Mouse (Mus musculus) C2C12 (cell line): ENCODE results near the gene A430005L14Rik. TPM values are rescaled to one million over a fixed set of nuclear protein-coding genes. Genes with fewer than 3 reads are reported as not detected.

Experiments used
- H3K27me3 ChIP-seq: one replicate; pipeline ENCODE4 v1.6.1; 2011; ENCODE audit not compliant: control insufficient read depth, insufficient read depth, insufficient read length
- H3K36me3 ChIP-seq: one replicate; pipeline ENCODE4 v1.6.1; 2011; ENCODE audit not compliant: control insufficient read depth, insufficient read depth
- H3K4me3 ChIP-seq: one replicate; pipeline ENCODE4 v1.5.1; 2011; ENCODE audit warnings: mild to moderate bottlenecking, control low read depth; ENCODE audit not compliant: poor library complexity, insufficient read depth, severe bottlenecking
- H3K79me2 ChIP-seq: one replicate; pipeline ENCODE4 v1.6.1; 2011; ENCODE audit not compliant: control insufficient read depth, insufficient read depth
- H3K79me3 ChIP-seq: one replicate; pipeline ENCODE4 v1.6.1; 2011; ENCODE audit warnings: low read depth, control low read depth
- H3ac ChIP-seq: one replicate; pipeline ENCODE3; 2011; ENCODE audit warnings: low read depth; ENCODE audit not compliant: control insufficient read depth, insufficient read length
- CEBPB ChIP-seq: IDR thresholded peaks from one replicate; pipeline ENCODE4 v1.6.1; 2011; ENCODE audit warnings: low read depth, mild to moderate bottlenecking, control low read depth, moderate library complexity
- CTCF ChIP-seq: IDR thresholded peaks from one replicate; pipeline ENCODE4 v1.5.1; 2011; ENCODE audit not compliant: control insufficient read depth, insufficient read depth, insufficient read length
- FOSL1 ChIP-seq: IDR thresholded peaks from one replicate; pipeline ENCODE4 v1.8.0; 2011; ENCODE audit warnings: mild to moderate bottlenecking, low read length; ENCODE audit not compliant: poor library complexity, insufficient read depth, severe bottlenecking
- MAX ChIP-seq: IDR thresholded peaks from one replicate; pipeline ENCODE4 v1.6.1; 2011; ENCODE audit warnings: mild to moderate bottlenecking, control low read depth
- MYOD1 ChIP-seq: IDR thresholded peaks from one replicate; pipeline ENCODE4 v1.6.1; 2011; ENCODE audit warnings: low read depth; ENCODE audit not compliant: control insufficient read depth, insufficient read length
- MYOG ChIP-seq: IDR thresholded peaks from one replicate; pipeline ENCODE4 v1.6.1; 2011; ENCODE audit not compliant: control insufficient read depth, insufficient read length; ENCODE audit errors: extremely low read depth
- USF1 ChIP-seq: IDR thresholded peaks from one replicate; pipeline ENCODE4 v1.6.1; 2011; ENCODE audit warnings: low read depth, mild to moderate bottlenecking, control low read depth, moderate library complexity
- polyA plus RNA-seq: library from polyadenylated mRNA; unstranded; fragments of >200 nt; fragmentation: generic; extraction: Trizol; gene quantifications from one replicate; pipeline ENCODE4 v1.2.1, GENCODE M21; 2012; ENCODE audit warnings: missing spikeins

A430005L14Rik gene
- polyA plus RNA-seq, 1 experiment, result 39.8 TPM

DNA sequence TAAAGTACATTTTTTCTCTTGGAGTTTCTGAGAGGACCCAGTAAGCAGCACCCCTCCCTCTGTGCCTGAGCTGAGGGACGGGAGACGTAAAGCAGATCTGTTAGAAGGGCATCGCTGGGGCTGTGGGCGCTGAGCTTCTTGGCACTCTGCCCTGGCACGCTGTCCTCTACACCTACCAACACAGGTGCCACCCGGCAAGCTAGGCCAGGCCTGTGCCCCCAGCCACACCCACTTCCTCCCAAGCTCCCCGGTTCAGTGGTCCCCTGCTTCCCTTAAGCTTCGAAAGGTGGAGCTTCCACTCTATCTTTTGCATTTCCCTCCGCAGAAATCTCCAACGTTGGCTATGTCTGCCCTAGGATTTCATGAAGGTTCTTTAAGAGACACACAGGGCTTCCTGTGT, 22.2 kb downstream of the A430005L14Rik start:
- Histone ChIP-seq H3K27me3 (no peaks in the 10 kb centered on the region), H3K79me3 (peaks cover 23% of the 10 kb centered on the region), H3K36me3 (peaks cover 17% of the 10 kb centered on the region), H3K4me3 (no peak overlapping the region), H3ac (no peak overlapping the region), H3K79me2 (peaks cover 40% of the 10 kb centered on the region)
- no peak for TF ChIP-seq MAX
- no peak for TF ChIP-seq USF1
- no peak for TF ChIP-seq CTCF
- no peak for TF ChIP-seq MYOG
- no peak for TF ChIP-seq CEBPB
- no peak for TF ChIP-seq MYOD1
- no peak for TF ChIP-seq FOSL1

DNA sequence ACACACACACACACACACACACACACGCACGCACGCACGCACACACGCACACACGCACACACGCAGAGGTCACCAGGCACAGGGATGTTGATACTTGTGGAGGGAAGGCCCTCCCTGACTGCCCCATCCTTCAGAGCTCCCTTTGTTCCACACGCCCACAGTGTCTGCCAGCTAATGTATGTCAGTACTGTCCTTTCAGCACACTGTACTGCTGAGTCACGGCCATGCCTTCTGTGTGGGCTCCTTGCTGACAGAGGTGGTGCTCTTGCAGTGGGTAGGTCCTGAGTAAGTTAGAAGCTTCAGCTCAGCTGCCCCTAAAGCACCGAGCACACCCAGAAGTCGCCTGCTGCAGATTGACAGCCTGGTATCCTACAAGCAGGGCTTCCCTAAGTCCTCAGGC, 23.4 kb downstream of the A430005L14Rik start:
- Histone ChIP-seq H3K79me3 (peaks cover 19% of the 10 kb centered on the region), H3ac (no peak overlapping the region), H3K36me3 (peaks cover 20% of the 10 kb centered on the region), H3K4me3 (no peak overlapping the region), H3K27me3 (no peaks in the 10 kb centered on the region), H3K79me2 (peaks cover 35% of the 10 kb centered on the region)
- TF ChIP-seq USF1 (no peak), MYOG (no peak), FOSL1 (no peak), CEBPB (no peak), MYOD1 (no peak), MAX (no peak), CTCF (no peak)

DNA sequence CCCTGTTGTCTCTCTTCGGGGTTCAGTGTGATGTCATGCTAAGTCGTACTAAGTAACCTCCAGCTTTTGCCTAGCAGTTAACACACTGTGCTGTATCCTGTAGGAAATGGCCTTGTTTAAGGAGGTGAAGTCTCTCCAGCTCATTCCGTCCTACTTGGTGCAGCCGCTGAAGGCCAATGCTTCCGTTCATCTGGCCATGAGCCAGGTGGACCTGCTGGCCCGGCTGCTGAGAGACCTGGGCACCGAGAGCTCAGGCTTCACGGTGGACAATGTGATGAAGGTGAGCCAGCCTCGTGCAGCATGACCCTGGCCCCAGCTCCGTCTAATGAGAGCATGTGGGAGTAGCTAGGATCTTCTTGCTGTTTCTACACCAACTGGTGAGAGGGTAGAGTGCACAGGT, 35.7 kb downstream of the A430005L14Rik start:
- H3K79me3 ChIP-seq, result no peaks in the 10 kb centered on the region

DNA sequence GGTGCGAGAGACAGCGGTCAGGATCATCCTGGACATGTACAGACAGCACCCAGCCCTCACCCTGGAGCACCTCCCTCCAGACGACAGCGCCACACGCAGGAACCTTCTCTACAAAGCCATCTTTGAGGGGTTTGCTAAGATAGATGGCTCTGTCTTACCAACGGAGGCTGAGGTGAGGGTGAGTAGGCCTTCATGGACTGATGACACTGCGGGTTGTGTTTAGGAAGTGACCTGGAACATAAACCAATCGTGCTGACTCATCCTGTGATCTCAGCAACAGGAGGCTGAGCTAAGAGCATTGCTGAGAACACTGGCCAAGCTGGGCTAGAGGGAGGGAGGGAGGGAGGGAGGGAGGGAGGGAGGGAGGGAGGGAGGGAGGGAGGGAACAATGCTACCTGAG, 36.5 kb downstream of the A430005L14Rik start:
- H3K27me3 ChIP-seq, result no peaks in the 10 kb centered on the region
- TF ChIP-seq USF1 (no peak), CEBPB (no peak), MYOD1 (no peak), MAX (no peak), CTCF (no peak), FOSL1 (no peak), MYOG (no peak)
- H3K36me3 ChIP-seq, result peaks cover 51% of the 10 kb centered on the region
- no peak overlapping the region for H3K4me3 ChIP-seq
- H3K79me2 ChIP-seq, result no peaks in the 10 kb centered on the region
- no peaks in the 10 kb centered on the region for H3K79me3 ChIP-seq
- H3ac ChIP-seq, result no peak overlapping the region

More for the DNA sequence above, 35.7 kb downstream of the A430005L14Rik start:
- Histone ChIP-seq H3K27me3 (no peaks in the 10 kb centered on the region), H3ac (no peak overlapping the region), H3K79me2 (no peaks in the 10 kb centered on the region), H3K4me3 (no peak overlapping the region), H3K36me3 (peaks cover 50% of the 10 kb centered on the region)
- TF ChIP-seq CEBPB (no peak), CTCF (no peak), USF1 (no peak), MYOD1 (no peak), MYOG (no peak), MAX (no peak), FOSL1 (no peak)

DNA sequence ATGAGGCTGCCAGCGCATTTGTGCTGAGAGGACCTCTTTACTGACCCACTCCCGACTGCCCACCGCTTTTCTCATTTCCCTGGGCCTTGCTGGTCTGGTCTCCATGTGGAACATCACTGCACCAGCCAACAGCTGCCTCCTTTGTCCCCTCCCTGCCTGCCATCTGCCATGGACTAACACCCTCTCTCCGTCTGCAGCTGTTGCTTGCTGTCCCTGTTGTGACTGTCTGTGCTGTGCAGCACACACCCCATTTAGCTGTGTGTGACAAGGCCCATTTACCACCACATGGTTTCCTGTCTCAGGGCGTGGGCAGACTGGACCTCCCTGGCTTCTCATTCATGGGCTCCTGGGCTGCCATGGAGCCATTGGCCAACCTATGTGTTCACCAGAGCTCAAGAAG, 48.5 kb downstream of the A430005L14Rik start:
- Histone ChIP-seq H3K79me3 (no peaks in the 10 kb centered on the region), H3K36me3 (no peaks in the 10 kb centered on the region), H3K27me3 (no peaks in the 10 kb centered on the region)

DNA sequence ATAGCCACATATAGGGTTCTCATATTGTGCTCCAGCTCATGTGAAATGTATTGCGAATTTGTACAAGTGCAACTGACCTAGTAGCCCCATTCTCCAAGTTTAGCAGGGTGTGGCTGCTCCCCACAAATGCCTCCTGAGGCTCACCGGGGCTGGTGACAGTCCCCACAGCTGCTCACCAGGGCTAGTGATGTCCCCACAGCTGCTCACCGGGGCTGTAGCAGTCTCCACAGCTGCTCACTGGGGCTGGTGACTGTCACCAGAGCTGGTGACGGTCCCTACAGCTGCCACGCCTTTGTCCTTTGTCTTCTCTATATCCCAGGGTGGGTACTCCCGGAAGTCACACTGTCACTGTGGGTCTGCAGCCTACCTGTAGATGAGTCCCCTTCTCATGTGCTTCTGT, 49.2 kb downstream of the A430005L14Rik start:
- TF ChIP-seq MYOD1 (no peak), CEBPB (no peak)
- H3K4me3 ChIP-seq, result no peak overlapping the region
- no peak overlapping the region for H3ac ChIP-seq
- no peaks in the 10 kb centered on the region for H3K79me2 ChIP-seq
- no peaks in the 10 kb centered on the region for H3K79me3 ChIP-seq
- no peaks in the 10 kb centered on the region for H3K27me3 ChIP-seq
- no peaks in the 10 kb centered on the region for H3K36me3 ChIP-seq

More for the DNA sequence above, 48.5 kb downstream of the A430005L14Rik start:
- H3ac ChIP-seq, result no peak overlapping the region
- no peak overlapping the region for H3K4me3 ChIP-seq
- H3K79me2 ChIP-seq, result no peaks in the 10 kb centered on the region
- TF ChIP-seq MYOD1 (no peak), USF1 (no peak), FOSL1 (no peak), CEBPB (no peak), CTCF (no peak), MYOG (no peak), MAX (no peak)
